Mouse (Mus musculus) kidney, adult 2 months (tissue): ENCODE measurements around the gene Atrip.

Source experiments
- CTCF ChIP-seq: fragments of 200-500 bp; conservative IDR thresholded peaks from 2 replicates; pipeline ENCODE4 v1.5.1; 2011; ENCODE audit warnings: low read depth, mild to moderate bottlenecking, control low read depth, low read length, moderate library complexity, mixed read lengths; ENCODE audit not compliant: insufficient read depth, insufficient read length
- POLR2A ChIP-seq: fragments of 200-500 bp; IDR thresholded peaks from one replicate; pipeline ENCODE4 v1.6.1; 2011; ENCODE audit warnings: low read depth, low read length, control low read depth

GRCm38 (mm10) chr9:109059136-109059903, 14.6 kb downstream of the Atrip start, which contains the start of gene Trex1:
- peak; percentile 94 for TF ChIP-seq POLR2A
- TF ChIP-seq CTCF: peak; percentile 96
